Mouse (Mus musculus): ENCODE data around the gene Frmd8.
"Not testable (repeated sequence)": the region's sequence is repeated elsewhere in the genome, so short reads cannot be mapped to it uniquely, and the experiment has no call there.

Frmd8 gene

GRCm38 (mm10) chr19:5824043-5824825 lies 50.8 kb downstream of the Frmd8 start:
- DNase-seq: peak in 1 of 2 experiments; percentile 56

- no peak for DNase-seq
These were observed 51.7 kb downstream of the Frmd8 start for GRCm38 (mm10) chr19:5823266-5823839.

GRCm38 (mm10) chr19:5822834-5823205 lies 52.3 kb downstream of the Frmd8 start:
- no peak for DNase-seq

- DNase-seq: peak; percentile 59 to 60
These were observed 52.8 kb downstream of the Frmd8 start for GRCm38 (mm10) chr19:5822174-5822833.

GRCm38 (mm10) chr19:5821847-5822173 lies 53.3 kb downstream of the Frmd8 start:
- no peak for DNase-seq

- DNase-seq: peak in 1 of 2 experiments; percentile 50
These were observed 55.5 kb downstream of the Frmd8 start for GRCm38 (mm10) chr19:5819549-5819948.

- no peak for DNase-seq
These were observed 56.5 kb downstream of the Frmd8 start for GRCm38 (mm10) chr19:5818590-5818977.

- peak; percentile 90 to 91 for DNase-seq
These were observed 57.1 kb downstream of the Frmd8 start for GRCm38 (mm10) chr19:5817703-5818589.

- DNase-seq: no peak
These were observed 59.1 kb downstream of the Frmd8 start for GRCm38 (mm10) chr19:5815928-5816327.

- DNase-seq: no peak
These were observed 60.1 kb downstream of the Frmd8 start for GRCm38 (mm10) chr19:5815010-5815409.

- DNase-seq: not testable (repeated sequence)
These were observed 61.0 kb downstream of the Frmd8 start for GRCm38 (mm10) chr19:5814048-5814447.

GRCm38 (mm10) chr19:5813567-5813966 lies 61.5 kb downstream of the Frmd8 start:
- DNase-seq: no peak

GRCm38 (mm10) chr19:5811771-5812504 lies 63.1 kb downstream of the Frmd8 start:
- peak; percentile 77 to 90 for DNase-seq

GRCm38 (mm10) chr19:5810840-5811563 lies 64.1 kb downstream of the Frmd8 start:
- DNase-seq: peak in 1 of 2 experiments; percentile 48

GRCm38 (mm10) chr19:5810103-5810839 lies 64.8 kb downstream of the Frmd8 start:
- DNase-seq: peak in 1 of 2 experiments; percentile 30

- no peak for DNase-seq
These were observed 65.4 kb downstream of the Frmd8 start for GRCm38 (mm10) chr19:5809712-5810089.

GRCm38 (mm10) chr19:5808955-5809711 lies 65.9 kb downstream of the Frmd8 start:
- no peak for DNase-seq

GRCm38 (mm10) chr19:5807740-5808139 lies 67.3 kb downstream of the Frmd8 start:
- DNase-seq: no peak

- no peak for DNase-seq
These were observed 68.3 kb downstream of the Frmd8 start for GRCm38 (mm10) chr19:5806809-5807205.
